Mouse (Mus musculus): ENCODE measurements around the gene Olfr1015. TPM values are rescaled to one million over a fixed set of nuclear protein-coding genes. Genes with fewer than 3 reads are reported as not detected.

Olfr1015 gene
- polyA plus RNA-seq (2017; shearing (Covaris generic)), result not detected

GRCm38 (mm10) chr2:85781717-85782116, at the start of gene Olfr1015:
Gene Olfr1015, plus strand, starts transcription at chr2:85782017.

GRCm38 (mm10) chr2:85762666-85763065, 19.2 kb upstream of the Olfr1015 start, which contains the start of gene Olfr1012:
Gene Olfr1012, minus strand, starts transcription at chr2:85762766.

GRCm38 (mm10) chr2:85766798-85767197, 15.0 kb upstream of the Olfr1015 start, which contains the start of gene Olfr1013:
Gene Olfr1013, plus strand, starts transcription at chr2:85767098.

GRCm38 (mm10) chr2:85772413-85772812, 9.4 kb upstream of the Olfr1015 start, which contains the start of gene Olfr1014:
Gene Olfr1014, plus strand, starts transcription at chr2:85772713.

GRCm38 (mm10) chr2:85802444-85802843, 20.6 kb downstream of the Olfr1015 start, which contains the start of gene Olfr1016:
Gene Olfr1016, minus strand, starts transcription at chr2:85802544.

GRCm38 (mm10) chr2:85818179-85818578, 36.4 kb downstream of the Olfr1015 start, which contains the start of gene Olfr1018:
Gene Olfr1018, plus strand, starts transcription at chr2:85818479.

Other genes starting within 250 kb of the Olfr1015 start
- gene Olfr996, start 202.8 kb upstream of the Olfr1015 start, polyA plus RNA-seq (2017; shearing (Covaris generic)), result not detected
- gene Olfr998, start 193.1 kb upstream of the Olfr1015 start, polyA plus RNA-seq (2017; shearing (Covaris generic)), result not detected
- not detected for gene Olfr1000, start 170.1 kb upstream of the Olfr1015 start, polyA plus RNA-seq (2017; shearing (Covaris generic))
- not detected for gene Olfr1002, start 131.3 kb upstream of the Olfr1015 start, polyA plus RNA-seq (2017; shearing (Covaris generic))
- not detected for gene Olfr154, start 117.6 kb upstream of the Olfr1015 start, polyA plus RNA-seq (2017; shearing (Covaris generic))
- gene Olfr1006, start 103.2 kb upstream of the Olfr1015 start, polyA plus RNA-seq (2017; shearing (Covaris generic)), result not detected
- gene Olfr1008, start 92.6 kb upstream of the Olfr1015 start, polyA plus RNA-seq (2017; shearing (Covaris generic)), result not detected
- gene Olfr1009, start 66.6 kb upstream of the Olfr1015 start, polyA plus RNA-seq (2017; shearing (Covaris generic)), result not detected
- gene Olfr1012, start 19.3 kb upstream of the Olfr1015 start, polyA plus RNA-seq (2017; shearing (Covaris generic)), result under 1 TPM in 1 of 2 experiments, not detected in 1; 0.05 TPM
- gene Olfr1013, start 14.9 kb upstream of the Olfr1015 start, polyA plus RNA-seq (2017; shearing (Covaris generic)), result not detected
- under 1 TPM in 1 of 2 experiments, not detected in 1; 0.17 TPM for gene Olfr1014, start 9.3 kb upstream of the Olfr1015 start, polyA plus RNA-seq (2017; shearing (Covaris generic))
- gene Olfr1016, start 20.5 kb downstream of the Olfr1015 start, polyA plus RNA-seq (2017; shearing (Covaris generic)), result under 1 TPM in 1 of 2 experiments, not detected in 1; 0.40 TPM
- gene Olfr1018, start 36.5 kb downstream of the Olfr1015 start, polyA plus RNA-seq (2017; shearing (Covaris generic)), result under 1 TPM in 1 of 2 experiments, not detected in 1; 0.66 TPM
- gene Olfr1019, start 63.5 kb downstream of the Olfr1015 start, polyA plus RNA-seq (2017; shearing (Covaris generic)), result not detected
- 1 to 10 TPM in 1 of 2 experiments, under 1 TPM in 1; 0.10 to 1.7 TPM for gene Olfr1020, start 65.0 kb downstream of the Olfr1015 start, polyA plus RNA-seq (2017; shearing (Covaris generic))
- gene Olfr1022, start 86.6 kb downstream of the Olfr1015 start, polyA plus RNA-seq (2017; shearing (Covaris generic)), result not detected
- not detected for gene Olfr1023, start 103.6 kb downstream of the Olfr1015 start, polyA plus RNA-seq (2017; shearing (Covaris generic))
- not detected for gene Olfr1024, start 123.0 kb downstream of the Olfr1015 start, polyA plus RNA-seq (2017; shearing (Covaris generic))
- gene Olfr1025-ps1, start 133.2 kb downstream of the Olfr1015 start, polyA plus RNA-seq (2017; shearing (Covaris generic)), result not detected
- 1 to 10 TPM in 1 of 2 experiments, not detected in 1; 1.2 TPM for gene Olfr1026, start 139.5 kb downstream of the Olfr1015 start, polyA plus RNA-seq (2017; shearing (Covaris generic))
- under 1 TPM in 1 of 2 experiments, not detected in 1; 0.66 TPM for gene Olfr1028, start 168.4 kb downstream of the Olfr1015 start, polyA plus RNA-seq (2017; shearing (Covaris generic))
- gene Olfr1029, start 191.9 kb downstream of the Olfr1015 start, polyA plus RNA-seq (2017; shearing (Covaris generic)), result under 1 TPM; 0.07 to 0.39 TPM
- under 1 TPM; 0.37 to 0.62 TPM for gene Olfr1030, start 197.3 kb downstream of the Olfr1015 start, polyA plus RNA-seq (2017; shearing (Covaris generic))
- gene Olfr1031, start 208.3 kb downstream of the Olfr1015 start, polyA plus RNA-seq (2017; shearing (Covaris generic)), result not detected
- gene Olfr1032, start 223.5 kb downstream of the Olfr1015 start, polyA plus RNA-seq (2017; shearing (Covaris generic)), result not detected
- 1 to 10 TPM; 1.7 to 5.1 TPM for gene Olfr1033, start 238.6 kb downstream of the Olfr1015 start, polyA plus RNA-seq (2017; shearing (Covaris generic))

Data from inflammation-experienced regulatory T-cells (primary cell).